Mouse (Mus musculus): Measurements from ENCODE around the gene Pilrb1. TPM values are rescaled to one million over a fixed set of nuclear protein-coding genes. Genes with fewer than 3 reads are reported as not detected.

Gene Pilrb1
- polyA plus RNA-seq, 1 experiment: 0.20 TPM

- no peak for DNase-seq (ENCODE audit: extremely low spot score in 1 of 2, low spot score in 1 of 2)
Observed at GRCm38 (mm10) chr5:137831106-137831505, 26.8 kb downstream of the Pilrb1 start.

GRCm38 (mm10) chr5:137830238-137830637 lies 27.7 kb downstream of the Pilrb1 start:
- DNase-seq (ENCODE audit: extremely low spot score in 1 of 2, low spot score in 1 of 2): no peak

- no peak for DNase-seq (ENCODE audit: extremely low spot score in 1 of 2, low spot score in 1 of 2)
Observed at GRCm38 (mm10) chr5:137828694-137829093, 29.2 kb downstream of the Pilrb1 start.

GRCm38 (mm10) chr5:137826421-137826820 lies 31.5 kb downstream of the Pilrb1 start:
- DNase-seq (ENCODE audit: extremely low spot score in 1 of 2, low spot score in 1 of 2): no peak

GRCm38 (mm10) chr5:137825971-137826370 lies 31.9 kb downstream of the Pilrb1 start:
- no peak for DNase-seq (ENCODE audit: extremely low spot score in 1 of 2, low spot score in 1 of 2)

GRCm38 (mm10) chr5:137825030-137825429 lies 32.9 kb downstream of the Pilrb1 start:
- DNase-seq (ENCODE audit: extremely low spot score in 1 of 2, low spot score in 1 of 2): no peak

GRCm38 (mm10) chr5:137823455-137824045 lies 34.4 kb downstream of the Pilrb1 start:
- no peak for DNase-seq (ENCODE audit: extremely low spot score in 1 of 2, low spot score in 1 of 2)

GRCm38 (mm10) chr5:137822602-137823001 lies 35.3 kb downstream of the Pilrb1 start:
- DNase-seq (ENCODE audit: extremely low spot score in 1 of 2, low spot score in 1 of 2): no peak

GRCm38 (mm10) chr5:137822126-137822525 lies 35.8 kb downstream of the Pilrb1 start:
- no peak for DNase-seq (ENCODE audit: extremely low spot score in 1 of 2, low spot score in 1 of 2)

GRCm38 (mm10) chr5:137817466-137818222 lies 40.3 kb downstream of the Pilrb1 start:
- no peak for DNase-seq (ENCODE audit: extremely low spot score in 1 of 2, low spot score in 1 of 2)

- DNase-seq (ENCODE audit: extremely low spot score in 1 of 2, low spot score in 1 of 2): no peak
Observed at GRCm38 (mm10) chr5:137808316-137808715, 49.6 kb downstream of the Pilrb1 start.

GRCm38 (mm10) chr5:137806158-137806557 lies 51.7 kb downstream of the Pilrb1 start:
- no peak for DNase-seq (ENCODE audit: extremely low spot score in 1 of 2, low spot score in 1 of 2)

Other genes with a start within 250 kb of the Pilrb1 start
- 14.3 and 17.0 TPM in 2 replicates for gene Pcolce, start 244.3 kb downstream of the Pilrb1 start, polyA plus RNA-seq (2012; rRNA removed)
- gene Fbxo24, start 229.1 kb downstream of the Pilrb1 start, polyA plus RNA-seq (2012; rRNA removed): 0.30 and 0.36 TPM in 2 replicates
- gene Lrch4, start 229.0 kb downstream of the Pilrb1 start, polyA plus RNA-seq (2012; rRNA removed): 15.6 and 19.9 TPM in 2 replicates
- 13.3 and 14.4 TPM in 2 replicates for gene Gm20605, start 228.9 kb downstream of the Pilrb1 start, polyA plus RNA-seq (2012; rRNA removed)
- gene Sap25, start 216.8 kb downstream of the Pilrb1 start, polyA plus RNA-seq (2012; rRNA removed): 27.8 and 34.4 TPM in 2 replicates
- 0.48 and 0.86 TPM in 2 replicates for gene Irs3, start 212.4 kb downstream of the Pilrb1 start, polyA plus RNA-seq (2012; rRNA removed)
- gene Agfg2, start 173.4 kb downstream of the Pilrb1 start, polyA plus RNA-seq (2012; rRNA removed): 32.4 and 32.9 TPM in 2 replicates
- gene Nyap1, start 116.5 kb downstream of the Pilrb1 start, polyA plus RNA-seq (2012; rRNA removed): 55.0 and 60.9 TPM in 2 replicates
- gene Tsc22d4, start 112.4 kb downstream of the Pilrb1 start, polyA plus RNA-seq (2012; rRNA removed): 273 and 360 TPM in 2 replicates
- gene Ppp1r35, start 79.3 kb downstream of the Pilrb1 start, polyA plus RNA-seq (2012; rRNA removed): 24.2 and 25.9 TPM in 2 replicates
- 39.1 and 42.6 TPM in 2 replicates for gene Mepce, start 70.5 kb downstream of the Pilrb1 start, polyA plus RNA-seq (2012; rRNA removed)
- gene Zcwpw1, start 70.3 kb downstream of the Pilrb1 start, polyA plus RNA-seq (2012; rRNA removed): 14.1 and 15.3 TPM in 2 replicates
- gene Pilra, start 21.8 kb downstream of the Pilrb1 start, polyA plus RNA-seq (2012; rRNA removed): 0.86 and 0.98 TPM in 2 replicates
- gene Pilrb2, start 13.7 kb upstream of the Pilrb1 start, polyA plus RNA-seq (2012; rRNA removed): 0.08 TPM in 1 of 2 replicates, not detected in the other
- gene Cyp3a13, start 63.5 kb upstream of the Pilrb1 start, polyA plus RNA-seq (2012; rRNA removed): 0.97 and 1.2 TPM in 2 replicates
- gene Gjc3, start 105.0 kb upstream of the Pilrb1 start, polyA plus RNA-seq (2012; rRNA removed): 33.9 and 34.0 TPM in 2 replicates
- 0.36 and 0.54 TPM in 2 replicates for gene Azgp1, start 123.4 kb upstream of the Pilrb1 start, polyA plus RNA-seq (2012; rRNA removed)
- not detected in 2 replicates for gene Smok3a, start 163.2 kb upstream of the Pilrb1 start, polyA plus RNA-seq (2012; rRNA removed)
- not detected in 2 replicates for gene Smok3b, start 163.3 kb upstream of the Pilrb1 start, polyA plus RNA-seq (2012; rRNA removed)
- gene Smok3c, start 195.1 kb upstream of the Pilrb1 start, polyA plus RNA-seq (2012; rRNA removed): not detected in 2 replicates
- gene Zkscan1, start 227.0 kb upstream of the Pilrb1 start, polyA plus RNA-seq (2012; rRNA removed): 14.8 and 16.3 TPM in 2 replicates

Measured in frontal cortex, adult 2 months (tissue).